Mouse (Mus musculus) forebrain, embryonic 10.5 days (tissue): Measurements from ENCODE around the gene Agap2. TPM values are rescaled to one million over a fixed set of nuclear protein-coding genes. Genes with fewer than 3 reads are reported as not detected.
A peak's percentile ranks its signal among the peaks of the same experiment; 100 is the strongest.
"Not testable (repeated sequence)": the region's sequence is repeated elsewhere in the genome, so short reads cannot be mapped to it uniquely, and the experiment has no call there.

Source experiments
- DNase-seq: peaks from one replicate; pipeline ENCODE4 v3.0.0-alpha.2; 2017; ENCODE audit warnings: low spot score; ENCODE audit errors: extremely low spot score
- H3K27ac ChIP-seq: fragments of 300-500 bp; sonication (generic); 2 replicates; pipeline ENCODE4 v1.5.1; 2016; ENCODE audit warnings: mild to moderate bottlenecking
- H3K27me3 ChIP-seq: fragments of 300-500 bp; sonication (generic); 2 replicates; pipeline ENCODE4 v1.6.1; 2016; ENCODE audit warnings: mild to moderate bottlenecking; ENCODE audit not compliant: poor library complexity, severe bottlenecking
- H3K36me3 ChIP-seq: fragments of 300-500 bp; sonication (generic); replicated peaks from 2 replicates; pipeline ENCODE4 v1.6.1; 2016; ENCODE audit warnings: mild to moderate bottlenecking, moderate library complexity
- H3K4me1 ChIP-seq: fragments of 300-500 bp; sonication (generic); 2 replicates; pipeline ENCODE4 v1.6.1; 2016
- H3K4me3 ChIP-seq: fragments of 300-500 bp; sonication (generic); 2 replicates; pipeline ENCODE4 v1.5.1; 2016; ENCODE audit warnings: mild to moderate bottlenecking, moderate library complexity
- H3K9me3 ChIP-seq: fragments of 300-500 bp; sonication (generic); 2 replicates; pipeline ENCODE4 v1.6.1; 2016; ENCODE audit warnings: mild to moderate bottlenecking, moderate library complexity
- WGBS: fragments of 180-500 bp; shearing (Covaris S2); methylation state at CpG from one replicate; pipeline ENCODE4 v1.1.7; 2016; 5-methylcytosine and 5-hydroxymethylcytosine counted together
- polyA plus RNA-seq: library from polyadenylated mRNA; unstranded; fragments of >200 nt; fragmentation: Nextera tagmentation; extraction: Ambion mirVana; gene quantifications from 2 replicates; pipeline ENCODE4 v1.2.1, GENCODE M21; 2016

Agap2 gene
- polyA plus RNA-seq, 1 experiment from 2014 or later, result 0.10 TPM

GRCm38 (mm10) chr10:127122018-127122417 lies 46.9 kb downstream of the Agap2 start:
- H3K4me3 ChIP-seq, result no peak overlapping the region
- H3K4me1 ChIP-seq, result peaks cover 29% of the 10 kb centered on the region
- no peaks in the 10 kb centered on the region for H3K27me3 ChIP-seq
- H3K36me3 ChIP-seq, result peaks cover 25% of the 10 kb centered on the region
- 83% methylated on average over 3 of the region's 3 CpGs for WGBS
- no peak overlapping the region for H3K27ac ChIP-seq
- no peak for DNase-seq
- H3K9me3 ChIP-seq, result no peaks in the 10 kb centered on the region

DNA sequence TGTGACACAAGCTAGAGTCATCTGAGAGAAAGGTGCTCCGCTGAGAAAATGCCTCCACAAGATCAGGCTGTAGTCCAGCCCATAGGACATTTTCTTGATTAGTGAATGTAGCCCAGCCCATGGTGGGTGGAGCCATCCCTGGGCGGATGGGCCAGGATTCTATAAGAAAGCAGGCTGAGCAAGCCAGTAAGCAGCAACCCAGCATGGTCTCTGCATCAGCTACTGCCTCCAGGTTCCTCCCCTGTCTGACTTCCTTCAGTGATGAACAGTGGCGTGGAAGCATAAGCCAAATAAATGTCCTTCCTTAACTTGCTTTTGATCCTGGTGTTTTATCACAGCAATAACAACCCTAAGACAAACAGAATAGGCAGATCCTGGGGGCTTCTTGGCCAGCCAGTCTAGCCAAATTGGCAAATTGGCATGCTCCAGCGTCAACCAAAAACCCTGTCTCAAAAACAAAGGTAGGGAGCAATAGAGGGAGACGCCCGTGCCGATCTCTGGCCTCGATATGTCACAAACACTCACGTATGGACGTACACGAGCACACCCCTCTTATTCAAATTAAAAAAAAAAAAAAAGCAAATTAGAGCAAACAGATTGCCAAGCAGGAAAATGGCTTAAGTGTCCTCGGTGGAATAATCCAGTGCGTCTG lies 47.8 kb downstream of the Agap2 start:
- H3K4me3 ChIP-seq, result peak overlapping the region; percentile 44
- H3K36me3 ChIP-seq, result peaks cover 16% of the 10 kb centered on the region
- peak; percentile 41 for DNase-seq
- peak overlapping the region; percentile 20; the same call in 1 of the 2 replicates for H3K27ac ChIP-seq
- peaks cover 29% of the 10 kb centered on the region for H3K4me1 ChIP-seq
- H3K27me3 ChIP-seq, result no peaks in the 10 kb centered on the region
- H3K9me3 ChIP-seq, result no peaks in the 10 kb centered on the region
- 10% methylated on average over 13 of the region's 13 CpGs for WGBS

DNA sequence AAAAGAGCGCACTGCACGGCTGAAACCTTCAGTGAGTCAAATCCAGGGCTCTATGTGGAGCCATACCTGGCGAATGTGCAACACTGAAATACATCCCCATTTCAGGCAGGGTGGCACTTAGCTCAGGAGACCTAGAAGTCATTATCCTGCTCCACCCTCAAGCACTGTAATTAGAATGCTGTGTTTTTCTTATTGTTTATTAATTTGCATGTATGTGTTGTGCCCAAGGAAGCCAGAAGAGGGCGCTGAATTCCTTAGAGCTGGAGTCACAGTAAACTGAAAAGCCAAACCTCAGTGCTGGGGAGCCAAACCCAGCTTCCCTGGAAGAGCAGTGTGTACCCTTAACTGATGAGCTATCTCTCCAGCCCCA lies 48.3 kb downstream of the Agap2 start:
- H3K27ac ChIP-seq, result peak overlapping the region; percentile 20; the same call in 1 of the 2 replicates
- H3K4me3 ChIP-seq, result peak overlapping the region; percentile 44
- peaks cover 11% of the 10 kb centered on the region for H3K36me3 ChIP-seq
- peaks cover 29% of the 10 kb centered on the region for H3K4me1 ChIP-seq
- peak; percentile 52 for DNase-seq
- H3K9me3 ChIP-seq, result no peaks in the 10 kb centered on the region
- no peaks in the 10 kb centered on the region for H3K27me3 ChIP-seq
- WGBS, result 10% methylated on average over 4 of the region's 4 CpGs

- no peaks in the 10 kb centered on the region for H3K9me3 ChIP-seq
- peaks cover 22% of the 10 kb centered on the region for H3K4me1 ChIP-seq
- no peaks in the 10 kb centered on the region for H3K27me3 ChIP-seq
- H3K4me3 ChIP-seq, result no peak overlapping the region
- DNase-seq, result peak; percentile 21
- 76% methylated on average over 9 of the region's 9 CpGs for whole genome bisulfite sequencing
- H3K27ac ChIP-seq, result no peak overlapping the region
- H3K36me3 ChIP-seq, result no peaks in the 10 kb centered on the region
Measured at GRCm38 (mm10) chr10:127125210-127126001, 50.3 kb downstream of the Agap2 start.

- Histone ChIP-seq H3K36me3 (no peaks in the 10 kb centered on the region), H3K27me3 (no peaks in the 10 kb centered on the region), H3K27ac (no peak overlapping the region), H3K4me3 (no peak overlapping the region), H3K4me1 (peaks cover 18% of the 10 kb centered on the region), H3K9me3 (no peaks in the 10 kb centered on the region)
- WGBS, result 87% methylated on average over 5 of the region's 5 CpGs
- no peak for DNase-seq
Measured at GRCm38 (mm10) chr10:127126579-127126978, 51.5 kb downstream of the Agap2 start.

- Histone ChIP-seq H3K9me3 (no peaks in the 10 kb centered on the region), H3K4me3 (no peak overlapping the region), H3K4me1 (peaks cover 12% of the 10 kb centered on the region), H3K27ac (no peak overlapping the region), H3K36me3 (no peaks in the 10 kb centered on the region), H3K27me3 (no peaks in the 10 kb centered on the region)
- WGBS, result 86% methylated on average over 7 of the region's 7 CpGs
- DNase-seq, result no peak
Measured at GRCm38 (mm10) chr10:127127711-127128279, 52.7 kb downstream of the Agap2 start.

DNA sequence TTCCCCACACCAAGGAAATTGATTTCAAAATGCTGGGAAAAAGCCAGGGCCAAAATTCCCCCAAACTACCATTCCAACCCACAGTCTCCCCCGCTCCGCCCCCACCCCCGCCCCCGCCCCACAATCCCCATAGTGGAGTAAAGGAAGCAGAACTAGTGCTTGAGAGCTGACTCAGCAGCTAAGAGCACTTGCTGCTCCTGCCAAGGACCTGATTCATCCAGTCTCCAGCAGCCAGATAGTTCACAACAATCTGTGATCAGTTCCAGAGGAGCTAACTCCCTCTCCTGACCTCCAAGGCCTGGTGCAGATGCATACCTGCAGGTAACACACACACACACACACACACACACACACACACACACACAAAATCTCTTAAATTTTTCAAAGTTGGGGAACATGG lies 54.3 kb downstream of the Agap2 start:
- Histone ChIP-seq H3K4me3 (no peak overlapping the region), H3K27me3 (no peaks in the 10 kb centered on the region), H3K27ac (no peak overlapping the region), H3K9me3 (no peaks in the 10 kb centered on the region), H3K36me3 (no peaks in the 10 kb centered on the region), H3K4me1 (0 out of 2 replicates have a peak, but pooled peaks cover 5% of the 10 kb centered on the region)
- DNase-seq, result no peak
- WGBS, result 66% methylated on average over 4 of the region's 4 CpGs

DNA sequence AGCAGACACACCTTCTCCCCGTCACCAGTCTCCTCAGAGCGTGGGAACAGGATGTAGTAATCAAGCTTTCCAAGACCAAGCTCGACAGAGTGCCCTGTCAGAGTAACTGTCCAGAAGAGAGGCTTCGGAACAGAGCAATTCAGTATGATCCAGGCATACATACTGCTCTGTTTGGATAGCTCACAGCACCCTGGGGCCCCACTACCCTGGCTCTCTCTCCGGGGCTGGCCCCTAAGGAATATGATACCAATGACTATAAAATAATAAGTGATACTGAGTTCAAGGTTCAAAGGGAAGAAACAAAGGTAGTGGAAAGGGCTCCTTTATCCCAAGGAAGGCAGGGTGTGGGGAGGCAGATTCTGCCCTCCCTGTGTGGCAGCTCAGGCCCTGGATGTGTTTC lies 57.4 kb downstream of the Agap2 start:
- H3K4me1 ChIP-seq, result peaks cover 5% of the 10 kb centered on the region; the same call in 1 of the 2 replicates
- 75% methylated on average over 5 of the region's 5 CpGs for WGBS
- H3K36me3 ChIP-seq, result no peaks in the 10 kb centered on the region
- no peak for DNase-seq
- no peaks in the 10 kb centered on the region for H3K9me3 ChIP-seq
- no peak overlapping the region for H3K4me3 ChIP-seq
- no peaks in the 10 kb centered on the region for H3K27me3 ChIP-seq
- H3K27ac ChIP-seq, result no peak overlapping the region

DNA sequence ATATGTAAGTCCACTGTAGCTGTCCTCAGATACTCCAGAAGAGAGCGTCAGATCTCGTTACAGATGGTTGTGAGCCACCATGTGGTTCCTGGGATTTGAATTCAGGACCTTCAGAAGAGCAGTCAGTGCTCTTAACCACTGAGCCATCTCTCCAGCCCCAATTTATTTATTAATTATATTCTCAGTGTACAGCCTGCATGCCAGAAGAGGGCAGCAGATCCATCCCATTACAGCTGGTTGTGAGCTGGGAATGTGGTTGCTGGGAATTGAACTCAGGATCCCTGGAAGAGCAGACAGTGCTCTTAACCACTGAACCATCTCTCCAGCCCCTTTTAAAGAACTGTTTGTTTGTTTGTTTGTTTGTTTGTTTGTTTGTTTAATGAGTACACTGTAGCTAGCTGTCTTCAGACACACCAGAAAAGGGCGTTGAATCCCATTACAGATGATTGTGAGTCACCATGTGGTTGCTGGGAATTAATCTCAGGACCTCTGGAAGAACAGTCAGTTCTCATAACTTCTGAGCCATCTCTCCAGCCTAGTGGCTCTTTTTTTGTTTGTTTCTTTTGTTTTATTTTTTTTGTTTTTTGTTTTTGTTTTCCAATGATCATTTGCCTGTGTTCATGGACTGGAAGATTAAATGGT lies 59.4 kb downstream of the Agap2 start:
- not testable (repeated sequence) for DNase-seq, H3K27me3 ChIP-seq, H3K27ac ChIP-seq, H3K4me1 ChIP-seq, H3K4me3 ChIP-seq, H3K36me3 ChIP-seq, H3K9me3 ChIP-seq
- WGBS, result 88% methylated on average over 3 of the region's 3 CpGs

DNA sequence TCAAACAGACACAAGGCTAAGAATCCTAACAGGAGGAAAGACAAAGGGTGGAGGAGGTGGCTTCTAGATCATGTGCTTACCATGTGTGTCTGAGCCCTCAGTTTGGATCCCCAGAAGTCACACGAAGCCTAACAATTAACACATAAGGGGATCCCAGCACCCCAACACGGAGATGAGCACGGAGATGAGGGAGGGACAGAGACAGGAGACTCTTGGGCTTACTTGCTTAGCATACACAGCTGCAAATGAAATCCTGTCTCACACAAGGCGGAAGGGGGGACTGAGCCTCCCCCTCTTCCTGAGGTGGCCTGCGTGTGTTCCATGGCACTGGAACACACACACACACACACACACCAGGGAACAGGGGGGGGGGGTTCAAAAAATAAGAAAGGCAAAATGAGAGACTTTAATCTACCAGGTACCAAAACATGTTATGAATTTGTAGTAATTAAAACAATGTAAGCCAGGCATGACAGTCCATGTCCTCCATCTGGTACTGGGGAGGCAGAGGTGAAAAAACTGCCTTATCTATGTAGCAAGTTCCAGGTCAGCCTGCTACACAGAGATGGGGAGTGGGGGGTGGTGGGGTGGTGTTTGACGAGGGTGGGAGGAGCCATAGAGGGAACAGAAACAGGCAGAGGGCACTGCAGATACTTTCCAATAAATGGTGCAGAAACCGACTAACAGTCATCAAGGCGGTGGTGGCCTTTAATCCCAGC lies 60.2 kb downstream of the Agap2 start:
- Histone ChIP-seq H3K9me3 (no peaks in the 10 kb centered on the region), H3K4me3 (no peak overlapping the region), H3K27me3 (no peaks in the 10 kb centered on the region), H3K27ac (no peak overlapping the region), H3K4me1 (peaks cover 5% of the 10 kb centered on the region; the same call in 1 of the 2 replicates), H3K36me3 (no peaks in the 10 kb centered on the region)
- DNase-seq, result no peak
- 60% methylated on average over 8 of the region's 8 CpGs for WGBS

GRCm38 (mm10) chr10:127136510-127136909 lies 61.4 kb downstream of the Agap2 start:
- H3K9me3 ChIP-seq, result no peaks in the 10 kb centered on the region
- no peak overlapping the region for H3K4me3 ChIP-seq
- DNase-seq, result no peak
- 91% methylated on average over 4 of the region's 4 CpGs for WGBS
- H3K4me1 ChIP-seq, result peaks cover 5% of the 10 kb centered on the region; the same call in 1 of the 2 replicates
- H3K27ac ChIP-seq, result no peak overlapping the region
- H3K36me3 ChIP-seq, result no peaks in the 10 kb centered on the region
- no peaks in the 10 kb centered on the region for H3K27me3 ChIP-seq

GRCm38 (mm10) chr10:127137896-127138295 lies 62.8 kb downstream of the Agap2 start:
- Histone ChIP-seq H3K4me3 (no peak overlapping the region), H3K36me3 (no peaks in the 10 kb centered on the region), H3K4me1 (no peaks in the 10 kb centered on the region; the same call in 1 of the 2 replicates), H3K27ac (no peak overlapping the region), H3K9me3 (no peaks in the 10 kb centered on the region), H3K27me3 (no peaks in the 10 kb centered on the region)
- DNase-seq, result no peak
- 91% methylated on average over 3 of the region's 3 CpGs for WGBS
